Mouse (Mus musculus): Measurements from ENCODE around the gene Nabp1. TPM values are rescaled to one million over a fixed set of nuclear protein-coding genes. Genes with fewer than 3 reads are reported as not detected.

The Nabp1 gene
- 17.2 and 17.5 TPM in 2 replicates for polyA plus RNA-seq (2015; fragmentation: Nextera tagmentation; extraction: Ambion mirVana)

GRCm38 (mm10) chr1:51478262-51479026 lies at the start of gene Nabp1:
TSS of gene Nabp1 (minus strand) at chr1:51478425.
- H3K27ac ChIP-seq, result peak within 1 kb of the TSS; percentile 89
- no peaks in the 10 kb centered on the region for H3K9me3 ChIP-seq
- peak; percentile 100 for ATAC-seq (ENCODE audit: insufficient read depth, low FRiP score, low read depth)
- H3K4me1 ChIP-seq, result no peaks in the 10 kb centered on the region
- WGBS, result under 1% methylated on average over 51 of the region's 51 CpGs
- H3K9ac ChIP-seq, result peak within 1 kb of the TSS; percentile 67
- H3K27me3 ChIP-seq (replicated peaks), result no peaks in the 10 kb centered on the region
- peak within 1 kb of the TSS; percentile 70 for H3K4me3 ChIP-seq (replicated peaks)
- H3K4me2 ChIP-seq, result peak within 1 kb of the TSS; percentile 86
- H3K36me3 ChIP-seq, result 0 out of 2 replicates have a peak, but pooled peaks cover 3% of the 10 kb centered on the region

GRCm38 (mm10) chr1:51525563-51526265 lies 47.5 kb upstream of the Nabp1 start:
- 56% methylated on average over 1 of the region's 1 CpGs for WGBS
- H3K9me3 ChIP-seq, result no peaks in the 10 kb centered on the region
- H3K27me3 ChIP-seq (replicated peaks), result no peaks in the 10 kb centered on the region
- no peak overlapping the region for H3K27ac ChIP-seq
- H3K4me3 ChIP-seq (replicated peaks), result no peak overlapping the region
- no peaks in the 10 kb centered on the region for H3K36me3 ChIP-seq
- ATAC-seq (ENCODE audit: insufficient read depth, low FRiP score, low read depth), result no peak
- H3K4me1 ChIP-seq, result 0 out of 2 replicates have a peak, but pooled peaks cover 2% of the 10 kb centered on the region
- no peak overlapping the region for H3K9ac ChIP-seq
- no peak overlapping the region for H3K4me2 ChIP-seq

- H3K4me3 ChIP-seq (replicated peaks), result no peak overlapping the region
- WGBS, result 80% methylated on average over 8 of the region's 8 CpGs
- H3K4me1 ChIP-seq, result no peaks in the 10 kb centered on the region
- H3K9me3 ChIP-seq, result no peaks in the 10 kb centered on the region
- H3K9ac ChIP-seq, result no peak overlapping the region
- no peaks in the 10 kb centered on the region for H3K36me3 ChIP-seq
- H3K27me3 ChIP-seq (replicated peaks), result no peaks in the 10 kb centered on the region
- no peak overlapping the region for H3K27ac ChIP-seq
- H3K4me2 ChIP-seq, result no peak overlapping the region
- no peak for ATAC-seq (ENCODE audit: insufficient read depth, low FRiP score, low read depth)
These were observed 43.4 kb upstream of the Nabp1 start for GRCm38 (mm10) chr1:51521651-51522050.

GRCm38 (mm10) chr1:51520246-51520780 lies 42.1 kb upstream of the Nabp1 start:
- no peaks in the 10 kb centered on the region for H3K27me3 ChIP-seq (replicated peaks)
- no peaks in the 10 kb centered on the region for H3K9me3 ChIP-seq
- no peaks in the 10 kb centered on the region for H3K4me1 ChIP-seq
- H3K4me2 ChIP-seq, result no peak overlapping the region
- ATAC-seq (ENCODE audit: insufficient read depth, low FRiP score, low read depth), result no peak
- H3K9ac ChIP-seq, result no peak overlapping the region
- H3K4me3 ChIP-seq (replicated peaks), result no peak overlapping the region
- WGBS, result 81% methylated on average over 5 of the region's 5 CpGs
- no peaks in the 10 kb centered on the region for H3K36me3 ChIP-seq
- H3K27ac ChIP-seq, result no peak overlapping the region

GRCm38 (mm10) chr1:51519112-51519511 lies 40.9 kb upstream of the Nabp1 start:
- WGBS, result 82% methylated on average over 3 of the region's 3 CpGs
- H3K36me3 ChIP-seq, result no peaks in the 10 kb centered on the region
- ATAC-seq (ENCODE audit: insufficient read depth, low FRiP score, low read depth), result no peak
- no peak overlapping the region for H3K4me2 ChIP-seq
- no peaks in the 10 kb centered on the region for H3K4me1 ChIP-seq
- no peak overlapping the region for H3K4me3 ChIP-seq (replicated peaks)
- H3K9ac ChIP-seq, result no peak overlapping the region
- no peaks in the 10 kb centered on the region for H3K27me3 ChIP-seq (replicated peaks)
- H3K27ac ChIP-seq, result no peak overlapping the region
- H3K9me3 ChIP-seq, result no peaks in the 10 kb centered on the region

GRCm38 (mm10) chr1:51515625-51516024 lies 37.4 kb upstream of the Nabp1 start:
- Histone ChIP-seq H3K4me2 (no peak overlapping the region), H3K4me3 (replicated peaks) (no peak overlapping the region), H3K36me3 (no peaks in the 10 kb centered on the region), H3K27me3 (replicated peaks) (no peaks in the 10 kb centered on the region), H3K9ac (no peak overlapping the region), H3K27ac (no peak overlapping the region), H3K9me3 (no peaks in the 10 kb centered on the region), H3K4me1 (no peaks in the 10 kb centered on the region)
- no peak for ATAC-seq (ENCODE audit: insufficient read depth, low FRiP score, low read depth)
- 67% methylated on average over 2 of the region's 2 CpGs for WGBS

GRCm38 (mm10) chr1:51515041-51515440 lies 36.8 kb upstream of the Nabp1 start:
- ATAC-seq (ENCODE audit: insufficient read depth, low FRiP score, low read depth), result no peak

GRCm38 (mm10) chr1:51514379-51514778 lies 36.2 kb upstream of the Nabp1 start:
- Histone ChIP-seq H3K36me3 (no peaks in the 10 kb centered on the region), H3K27ac (peak overlapping the region; percentile 55), H3K4me2 (no peak overlapping the region), H3K27me3 (replicated peaks) (no peaks in the 10 kb centered on the region), H3K4me3 (replicated peaks) (no peak overlapping the region), H3K9me3 (no peaks in the 10 kb centered on the region), H3K9ac (no peak overlapping the region), H3K4me1 (no peaks in the 10 kb centered on the region)
- WGBS, result 52% methylated on average over 2 of the region's 2 CpGs
- no peak for ATAC-seq (ENCODE audit: insufficient read depth, low FRiP score, low read depth)

More at GRCm38 (mm10) chr1:51515041-51515440, 36.8 kb upstream of the Nabp1 start:
- WGBS, result 55% methylated on average over 3 of the region's 3 CpGs
- H3K9ac ChIP-seq, result no peak overlapping the region
- H3K4me3 ChIP-seq (replicated peaks), result no peak overlapping the region
- no peak overlapping the region for H3K4me2 ChIP-seq
- H3K9me3 ChIP-seq, result no peaks in the 10 kb centered on the region
- peak overlapping the region; percentile 55 for H3K27ac ChIP-seq
- no peaks in the 10 kb centered on the region for H3K4me1 ChIP-seq
- H3K27me3 ChIP-seq (replicated peaks), result no peaks in the 10 kb centered on the region
- no peaks in the 10 kb centered on the region for H3K36me3 ChIP-seq

- no peak for ATAC-seq (ENCODE audit: insufficient read depth, low FRiP score, low read depth)
- Histone ChIP-seq H3K36me3 (no peaks in the 10 kb centered on the region), H3K9me3 (no peaks in the 10 kb centered on the region), H3K9ac (no peak overlapping the region), H3K27me3 (replicated peaks) (no peaks in the 10 kb centered on the region), H3K4me2 (no peak overlapping the region), H3K27ac (no peak overlapping the region), H3K4me1 (peaks cover 3% of the 10 kb centered on the region; the same call in 1 of the 2 replicates), H3K4me3 (replicated peaks) (no peak overlapping the region)
- 76% methylated on average over 7 of the region's 7 CpGs for WGBS
These were observed 35.0 kb upstream of the Nabp1 start for GRCm38 (mm10) chr1:51513059-51513713.

GRCm38 (mm10) chr1:51512326-51512725 lies 34.1 kb upstream of the Nabp1 start:
- 76% methylated on average over 2 of the region's 2 CpGs for WGBS
- H3K4me3 ChIP-seq (replicated peaks), result no peak overlapping the region
- H3K9me3 ChIP-seq, result no peaks in the 10 kb centered on the region
- no peaks in the 10 kb centered on the region for H3K36me3 ChIP-seq
- no peak overlapping the region for H3K9ac ChIP-seq
- no peak for ATAC-seq (ENCODE audit: insufficient read depth, low FRiP score, low read depth)
- no peak overlapping the region for H3K4me2 ChIP-seq
- H3K4me1 ChIP-seq, result peaks cover 3% of the 10 kb centered on the region; the same call in 1 of the 2 replicates
- H3K27ac ChIP-seq, result no peak overlapping the region
- H3K27me3 ChIP-seq (replicated peaks), result no peaks in the 10 kb centered on the region

- Histone ChIP-seq H3K9ac (no peak overlapping the region), H3K4me2 (no peak overlapping the region), H3K27ac (peak overlapping the region; percentile 69; the same call in 1 of the 2 replicates), H3K36me3 (no peaks in the 10 kb centered on the region), H3K27me3 (replicated peaks) (no peaks in the 10 kb centered on the region), H3K9me3 (no peaks in the 10 kb centered on the region), H3K4me1 (peaks cover 3% of the 10 kb centered on the region; the same call in 1 of the 2 replicates), H3K4me3 (replicated peaks) (no peak overlapping the region)
- ATAC-seq (ENCODE audit: insufficient read depth, low FRiP score, low read depth), result no peak
- 45% methylated on average over 8 of the region's 8 CpGs for WGBS
These were observed 31.6 kb upstream of the Nabp1 start for GRCm38 (mm10) chr1:51509776-51510175.
